Mouse (Mus musculus): ENCODE measurements around the gene Rai14.

- no peak for TF ChIP-seq CTCF (IDR thresholded peaks at IDR 0.05; ENCODE audit: extremely low read depth, insufficient read length, insufficient replicate concordance, low read depth, low read length)
- TF ChIP-seq POLR2A (IDR thresholded peaks at IDR 0.05; ENCODE audit: low read depth, low read length), result no peak
Measured at GRCm38 (mm10) chr15:10655151-10655905, 59.1 kb downstream of the Rai14 start.

All from small intestine, adult 2 months (tissue).